Mouse (Mus musculus): Measurements from ENCODE around the gene Rnf220.
A peak's percentile ranks its signal among the peaks of the same experiment; 100 is the strongest.
"Not testable (repeated sequence)": the region's sequence is repeated elsewhere in the genome, so short reads cannot be mapped to it uniquely, and the experiment has no call there.

Rnf220 gene

DNA sequence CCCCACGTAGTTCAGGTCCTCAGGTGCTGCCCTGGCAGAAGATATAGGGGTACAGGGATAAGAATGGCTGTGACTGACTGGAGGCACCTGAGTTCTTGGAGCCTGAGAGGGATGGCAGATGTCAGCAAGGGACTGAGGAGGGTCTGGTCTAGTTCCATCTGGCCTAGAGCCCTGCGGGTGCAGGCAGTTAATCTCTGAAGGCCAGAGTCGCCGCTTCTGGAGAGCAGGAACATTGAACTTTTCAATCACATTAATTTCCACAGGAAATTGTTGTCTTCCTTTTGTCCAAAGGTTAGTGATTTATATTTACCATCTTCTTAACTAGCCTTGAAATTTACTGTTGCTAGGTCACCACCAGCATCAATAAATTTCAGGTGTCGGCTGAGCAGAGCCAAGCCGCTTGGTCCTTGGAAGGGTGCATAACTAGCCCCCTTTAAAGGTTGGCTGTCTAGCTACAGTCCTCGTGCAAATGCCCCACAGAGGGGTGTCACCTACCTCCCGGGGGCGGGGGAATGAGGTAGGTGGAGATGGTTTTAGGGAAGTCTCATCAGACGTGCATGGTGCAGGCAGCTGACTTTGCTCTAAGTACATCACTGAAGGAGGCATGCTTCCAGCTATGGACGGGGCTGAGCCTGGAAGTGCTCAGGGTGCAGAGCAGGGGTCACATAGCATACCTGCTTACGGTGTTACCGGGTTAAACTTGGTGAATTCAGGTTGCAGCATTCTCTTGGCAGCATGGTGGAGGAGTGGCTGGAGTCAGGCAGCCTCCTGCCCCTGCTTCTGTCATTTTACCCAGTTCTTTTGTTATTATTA lies 234.5 kb downstream of the Rnf220 start:
- DNase-seq, result no peak

DNA sequence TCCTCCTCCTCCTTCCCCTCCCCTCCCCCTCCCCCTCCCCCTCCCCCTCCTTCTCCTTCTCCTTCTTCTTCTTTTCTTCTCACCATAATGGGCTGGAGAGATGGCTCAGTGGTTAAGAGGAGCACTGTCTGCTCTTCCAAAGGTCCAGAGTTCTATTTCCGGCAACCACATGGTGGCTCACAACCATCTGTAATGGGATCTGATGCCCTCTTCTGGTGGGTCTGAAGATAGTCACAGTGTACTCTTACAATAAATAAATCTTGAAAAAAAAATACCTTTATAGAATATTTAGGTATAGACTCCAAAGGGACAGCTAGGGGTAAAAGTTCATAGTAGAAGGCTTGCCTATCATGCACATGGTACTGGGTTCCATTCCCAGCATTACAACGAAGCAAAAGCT lies 235.6 kb downstream of the Rnf220 start:
- no peak for DNase-seq

DNA sequence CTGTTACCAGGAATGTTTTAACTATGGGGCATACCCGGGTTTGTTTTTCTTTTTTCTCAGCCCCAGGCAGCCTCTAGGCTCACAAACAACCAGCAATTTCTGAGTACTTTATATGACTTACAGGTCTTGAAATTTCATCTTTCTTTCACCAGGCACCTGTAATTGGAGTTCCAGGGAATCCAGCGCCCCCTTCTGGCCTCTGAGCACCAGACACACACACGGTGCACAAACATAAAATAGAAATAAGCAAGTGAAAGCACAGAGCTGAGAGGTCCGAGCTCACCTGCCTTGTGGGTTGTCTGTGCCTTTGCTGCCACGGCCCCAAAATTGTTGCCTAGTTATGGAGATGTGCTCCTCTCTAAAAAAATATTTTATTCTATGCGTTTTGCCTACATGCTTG lies 236.9 kb downstream of the Rnf220 start:
- not testable (repeated sequence) for DNase-seq

DNA sequence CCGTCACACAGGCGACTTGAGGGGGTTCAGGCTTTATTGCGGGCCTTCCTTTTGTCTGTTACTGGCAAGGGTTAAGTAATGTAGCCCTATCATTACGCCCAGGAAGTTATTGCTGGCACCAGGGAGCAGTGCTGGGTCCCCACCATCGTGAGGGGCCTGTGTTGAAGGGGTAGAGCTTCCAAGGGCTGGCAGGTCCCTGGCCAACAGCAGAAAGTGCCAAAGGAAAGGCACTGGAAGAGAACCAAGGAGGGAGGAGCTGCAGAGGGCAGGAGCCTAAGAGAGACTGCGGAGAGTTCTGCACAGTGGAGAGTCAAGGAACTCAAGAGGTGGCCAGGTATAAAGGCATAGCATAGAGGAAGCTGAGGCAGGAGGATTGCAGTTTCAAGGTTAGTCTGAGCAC lies 242.2 kb downstream of the Rnf220 start:
- DNase-seq, result no peak

DNA sequence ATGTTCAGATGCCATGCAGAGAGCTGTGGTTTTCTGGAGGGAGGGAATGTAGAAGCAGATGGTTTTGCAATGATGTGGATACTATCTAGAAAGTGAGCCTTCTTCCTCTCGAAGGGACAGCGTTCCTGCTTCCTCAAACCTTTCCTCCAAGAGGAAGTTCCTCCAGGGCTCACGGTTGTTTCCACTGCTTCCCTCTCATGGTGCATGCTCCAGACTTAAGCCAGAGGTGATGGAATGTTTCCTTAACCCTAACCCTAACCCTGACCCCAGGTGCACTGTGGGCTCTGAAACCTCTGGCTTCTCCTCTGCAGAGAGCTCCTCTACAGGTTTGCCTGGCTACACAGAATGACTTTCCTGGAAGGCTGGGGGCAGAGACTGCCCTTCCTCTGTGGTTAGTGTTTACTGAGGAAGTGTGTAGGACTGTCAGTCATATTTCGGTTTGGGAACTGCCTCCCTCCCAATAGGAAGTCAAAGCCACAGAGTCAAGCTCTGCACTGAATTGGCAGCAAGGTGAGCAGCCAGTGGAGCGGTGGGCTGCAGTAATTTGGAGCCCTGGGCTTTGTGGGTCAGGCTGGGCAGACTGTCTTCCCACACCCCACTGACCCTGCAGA lies 242.7 kb downstream of the Rnf220 start:
- no peak for DNase-seq

DNA sequence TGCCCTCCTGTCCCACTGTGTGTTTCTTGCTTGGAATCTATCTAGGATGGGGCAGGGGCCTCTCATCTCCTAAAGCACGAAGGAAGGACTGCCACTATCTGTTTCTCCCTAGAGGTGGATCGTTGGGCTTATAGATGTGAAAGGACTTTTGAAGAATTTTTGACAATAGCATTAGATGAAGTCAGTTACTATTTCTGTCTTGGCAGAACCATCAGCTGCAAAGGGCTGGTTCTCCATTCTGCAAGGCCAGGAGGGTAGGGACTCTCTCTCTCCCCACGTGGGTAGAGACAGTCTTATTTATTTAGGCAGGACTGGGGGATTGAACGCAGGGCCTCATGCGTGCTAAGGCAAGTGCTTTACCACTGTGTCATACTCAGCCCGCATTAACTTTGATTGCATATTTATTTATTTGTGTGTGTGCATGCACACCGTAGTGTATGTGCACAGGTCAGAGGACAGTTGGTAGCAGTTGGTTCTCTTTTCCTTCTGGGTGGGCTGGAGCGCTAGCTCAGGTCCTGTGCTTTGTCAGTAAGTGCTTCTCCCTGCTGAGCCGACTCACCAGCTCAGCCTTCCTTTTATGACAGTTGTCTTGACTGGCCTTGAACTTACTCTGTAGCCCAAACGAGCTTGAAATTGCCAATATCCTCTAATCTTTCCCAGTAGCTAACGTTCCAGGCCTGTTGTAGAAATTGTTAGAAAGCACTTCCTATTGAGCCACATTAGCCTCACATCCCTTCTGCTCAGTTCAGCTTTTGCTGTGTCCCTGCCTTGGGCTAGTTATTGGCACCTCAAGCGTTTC lies 243.4 kb downstream of the Rnf220 start:
- no peak for DNase-seq

DNA sequence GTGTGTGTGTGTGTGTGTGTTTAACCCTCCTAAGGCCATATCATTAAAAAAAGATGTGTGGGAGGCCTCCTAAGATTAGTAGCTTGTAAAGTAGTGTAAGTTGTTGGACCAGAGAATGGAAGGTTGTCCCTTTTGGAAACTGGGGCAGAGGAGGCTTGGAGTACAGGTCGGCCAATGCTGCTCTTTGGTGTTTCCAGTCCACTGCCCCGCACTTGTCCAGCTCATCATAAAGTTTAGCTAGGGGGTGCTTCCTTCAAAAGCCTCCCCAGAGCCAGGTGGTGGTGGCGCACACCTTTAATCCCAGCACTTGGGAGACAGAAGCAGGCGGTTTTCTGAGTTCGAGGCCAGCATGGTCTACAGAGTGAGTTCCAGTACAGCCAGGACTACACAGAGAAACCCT lies 244.1 kb downstream of the Rnf220 start:
- DNase-seq, result no peak

DNA sequence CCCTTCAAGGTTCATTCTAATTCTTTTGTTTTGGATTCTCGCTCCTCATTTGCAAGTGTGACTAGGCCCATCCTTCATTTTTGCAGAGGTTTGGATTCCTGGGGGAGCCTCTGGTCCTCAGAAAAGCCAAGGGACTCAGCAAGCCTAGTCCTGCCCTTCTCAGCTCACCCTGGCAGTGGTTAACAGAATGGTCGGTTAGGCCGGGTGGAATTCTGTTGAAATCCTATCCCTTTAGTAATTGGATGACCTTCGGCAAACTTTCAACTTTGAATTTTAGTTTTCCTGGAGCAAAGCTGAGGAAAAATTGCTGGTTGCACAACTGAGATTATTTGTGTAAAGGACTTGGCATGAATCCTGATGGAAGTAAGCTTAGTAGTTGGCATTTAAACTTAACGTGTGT lies 244.5 kb downstream of the Rnf220 start:
- peak; percentile 44 to 47 for DNase-seq

DNA sequence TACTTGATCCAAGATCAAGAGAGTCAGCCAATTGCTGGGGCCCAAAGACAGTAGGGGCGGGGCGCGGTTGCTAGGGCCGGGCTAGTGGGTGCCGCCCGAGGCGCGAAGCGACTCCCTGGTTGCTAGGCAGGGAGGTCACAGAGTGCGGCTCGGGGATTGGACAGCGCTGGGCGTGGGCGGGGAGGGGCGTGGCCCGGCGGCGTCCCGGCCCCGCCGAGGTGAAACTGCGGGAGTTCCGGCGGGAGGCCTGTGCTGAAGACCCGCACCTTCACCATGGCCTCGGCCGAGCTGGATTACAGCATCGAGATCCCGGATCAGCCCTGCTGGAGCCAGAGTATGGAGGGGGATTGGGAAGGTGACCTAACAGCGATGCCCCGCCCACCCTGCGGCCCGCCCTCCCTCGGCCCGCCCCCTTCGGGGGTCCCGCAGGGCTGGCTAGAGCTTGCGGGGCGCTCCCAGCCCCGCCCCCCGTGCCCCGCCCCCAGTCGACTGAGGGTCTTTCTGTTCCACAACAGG lies 245.0 kb downstream of the Rnf220 start, which contains the start of the genes Tmem53 and Armh1:
Tmem53 (plus strand) TSS at position 151 of the 516 bp plus-strand sequence.
Armh1 (minus strand) TSS at position 325 of the 516 bp plus-strand sequence.
- peak; percentile 94 to 95 for DNase-seq

DNA sequence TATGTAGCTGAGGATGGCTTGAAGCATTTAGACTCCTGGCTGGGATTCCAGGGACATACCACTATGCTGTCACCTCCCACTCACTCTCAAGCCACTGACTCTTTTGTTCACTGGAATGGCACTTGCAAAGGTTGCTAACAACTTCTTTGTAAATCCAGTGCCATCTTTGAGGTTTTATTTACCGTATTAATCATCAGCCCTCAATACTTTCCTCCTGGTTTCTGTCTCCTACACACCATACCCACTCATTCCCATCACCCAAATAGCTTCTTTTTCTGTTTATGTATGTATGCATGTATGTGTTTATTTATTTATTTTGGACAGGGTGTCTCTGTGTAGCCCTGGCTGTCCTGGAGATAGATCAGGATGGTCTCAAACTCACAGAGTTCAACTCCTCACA lies 245.9 kb downstream of the Rnf220 start:
- no peak for DNase-seq

DNA sequence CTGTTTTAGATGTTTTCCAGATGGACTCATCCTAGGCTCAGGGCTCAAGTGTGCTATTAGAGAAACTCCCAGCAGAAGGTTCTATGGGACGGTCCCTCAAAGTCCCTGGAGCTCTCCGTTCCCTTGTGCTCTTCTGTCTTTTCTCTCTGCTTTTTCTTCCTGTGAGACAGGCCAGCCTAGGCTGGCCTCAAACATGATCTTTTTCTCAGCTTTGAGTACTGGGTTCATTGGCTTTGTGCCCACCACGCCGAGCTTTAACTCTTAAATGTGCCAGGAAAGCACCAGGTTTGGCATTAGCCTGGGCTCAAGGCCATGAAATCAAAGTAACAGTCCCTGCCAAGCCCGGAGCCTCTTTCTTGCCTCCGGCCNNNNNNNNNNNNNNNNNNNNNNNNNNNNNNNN lies 256.0 kb downstream of the Rnf220 start:
- DNase-seq, result no peak

DNA sequence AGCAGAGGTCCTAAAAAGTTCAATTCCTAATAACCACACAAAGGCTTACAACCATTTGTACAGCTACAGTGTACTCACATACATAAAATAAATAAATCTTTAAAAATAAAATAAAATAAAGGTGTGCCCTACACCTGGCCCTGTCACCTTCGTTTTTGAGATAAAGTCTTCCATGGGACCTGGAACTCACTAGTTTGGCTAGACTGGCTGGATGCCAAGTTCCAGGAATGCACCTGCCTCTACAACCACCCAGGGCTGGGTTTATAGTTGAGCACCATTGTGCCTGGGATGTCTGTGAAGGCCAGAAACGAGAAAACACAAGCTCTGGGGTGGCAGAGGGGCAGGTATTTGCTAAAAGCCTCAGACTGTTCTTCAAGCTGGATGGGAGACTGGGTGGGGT lies 257.7 kb downstream of the Rnf220 start:
- DNase-seq, result no peak

DNA sequence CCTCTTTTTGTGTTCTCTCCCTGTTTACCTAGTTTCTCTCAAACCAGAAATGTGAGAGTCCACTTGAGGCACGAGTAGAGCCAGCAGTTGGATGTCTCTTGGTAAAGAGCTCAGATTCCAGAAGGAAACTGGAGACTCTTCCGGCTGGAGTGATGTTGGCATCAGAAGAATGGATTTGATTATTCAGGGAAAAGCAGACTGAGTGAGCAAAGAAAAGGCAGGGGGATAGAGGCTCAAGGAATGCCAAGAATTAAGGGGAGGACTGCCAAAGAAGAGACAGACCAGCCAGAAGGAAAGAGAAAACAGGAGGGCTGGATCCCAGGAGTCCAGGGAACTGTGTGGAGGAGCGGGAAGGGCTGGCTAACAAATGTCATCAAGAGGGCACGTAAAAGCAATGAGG lies 261.0 kb downstream of the Rnf220 start:
- no peak for DNase-seq

DNA sequence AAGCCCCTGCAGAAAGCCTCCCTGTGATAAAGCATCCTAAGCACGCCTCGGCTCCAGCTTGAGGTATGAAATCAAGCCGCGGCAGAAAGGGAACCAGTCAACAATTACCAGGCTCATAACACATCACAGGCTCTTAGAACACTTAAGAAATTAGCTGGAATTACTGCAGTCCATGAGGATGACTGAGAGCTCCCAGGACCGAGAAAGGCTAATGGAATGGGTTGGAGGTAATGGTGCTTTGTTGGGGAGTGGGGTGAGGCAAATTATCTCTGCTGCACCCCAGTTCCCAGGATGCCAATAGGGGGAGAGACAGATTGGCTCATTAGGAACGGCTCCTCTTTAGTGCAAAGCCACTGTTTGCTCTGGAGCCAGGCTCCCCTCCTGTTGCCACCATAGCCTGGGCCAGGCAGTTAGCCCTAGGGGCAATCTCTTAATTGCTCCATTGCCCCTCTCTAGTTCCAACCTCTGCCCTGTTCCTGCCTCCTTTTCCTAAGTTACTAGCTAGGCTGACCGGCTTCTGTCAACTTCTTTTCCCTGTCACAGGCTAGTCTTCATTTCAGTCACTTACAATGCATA lies 262.6 kb downstream of the Rnf220 start:
- DNase-seq, result no peak

DNA sequence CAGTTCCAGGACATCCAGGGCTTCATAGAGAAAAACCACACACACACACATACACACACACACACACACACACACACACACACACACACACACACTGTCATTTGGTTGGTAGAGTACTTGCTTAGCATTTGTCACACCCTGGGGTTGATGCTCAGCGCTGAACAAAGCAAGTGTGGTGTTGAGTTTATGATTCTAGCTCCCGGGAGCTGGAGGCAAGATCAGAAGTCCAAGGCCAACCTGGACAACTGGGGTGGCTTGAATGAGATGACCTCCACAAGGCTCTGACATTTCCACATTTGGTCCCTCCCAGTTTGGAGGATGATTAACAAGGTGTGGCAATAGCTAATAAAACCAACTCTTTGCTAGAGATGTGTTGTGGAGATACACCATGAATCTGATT lies 265.6 kb downstream of the Rnf220 start:
- no peak for DNase-seq

DNA sequence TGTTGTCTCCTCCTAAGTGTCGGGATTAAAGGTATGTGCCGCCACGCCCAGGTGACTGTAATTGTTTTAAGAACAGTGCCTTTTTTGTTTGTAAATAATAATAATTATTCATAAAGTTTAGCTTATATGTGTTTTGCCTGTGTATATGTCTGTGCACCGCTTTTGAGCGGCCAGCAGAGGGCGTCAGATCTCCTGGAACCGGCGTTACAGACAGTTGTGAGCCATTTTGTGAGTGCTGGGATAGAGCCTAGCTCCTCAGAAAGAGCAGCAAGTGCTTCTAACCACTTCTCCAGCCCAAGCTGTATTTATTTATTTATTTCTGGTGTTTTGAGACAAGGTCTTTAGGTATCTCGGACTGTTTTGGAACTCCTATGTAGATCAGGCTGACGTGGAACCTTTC lies 266.5 kb downstream of the Rnf220 start:
- no peak for DNase-seq

DNA sequence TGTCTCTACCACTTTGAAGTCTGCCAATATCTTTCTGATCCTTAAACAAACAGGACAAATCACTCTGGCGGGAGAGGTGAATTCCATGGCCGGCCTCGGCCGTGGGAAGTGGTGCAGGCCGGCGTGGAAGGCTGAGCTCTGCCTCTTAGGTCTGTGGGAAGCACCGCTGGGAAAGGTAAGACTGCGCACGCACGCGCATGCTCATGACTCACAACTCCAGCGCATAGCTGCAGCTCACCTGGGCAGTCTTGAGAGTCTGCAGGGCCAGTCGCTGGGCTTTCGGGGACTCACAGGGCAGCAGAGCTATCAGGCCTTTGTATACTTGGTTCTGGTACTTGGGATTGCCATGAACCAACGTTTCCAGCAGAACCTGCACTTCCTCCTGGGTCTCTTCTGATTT lies 267.3 kb downstream of the Rnf220 start:
- DNase-seq, result peak in 1 of 2 experiments; percentile 38

DNA sequence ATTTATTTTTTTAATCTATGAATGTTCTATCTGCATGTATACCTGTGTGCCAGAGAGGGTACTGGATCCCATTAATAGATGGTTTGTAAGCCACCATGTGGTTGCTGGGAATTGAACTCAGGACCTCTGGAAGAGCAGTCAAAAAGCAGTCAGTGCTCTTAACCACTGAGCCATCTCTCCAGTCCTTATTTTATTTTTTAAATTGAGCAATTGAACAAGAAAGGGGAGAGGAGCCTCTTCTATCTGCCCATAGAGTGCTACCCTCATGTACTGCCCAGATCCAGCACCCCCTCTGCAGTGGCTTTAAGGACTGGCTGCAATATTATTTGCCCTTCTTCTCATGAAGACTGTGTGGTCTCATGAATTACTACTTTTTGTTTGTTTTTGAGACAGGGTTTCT lies 271.6 kb downstream of the Rnf220 start:
- no peak for DNase-seq

DNA sequence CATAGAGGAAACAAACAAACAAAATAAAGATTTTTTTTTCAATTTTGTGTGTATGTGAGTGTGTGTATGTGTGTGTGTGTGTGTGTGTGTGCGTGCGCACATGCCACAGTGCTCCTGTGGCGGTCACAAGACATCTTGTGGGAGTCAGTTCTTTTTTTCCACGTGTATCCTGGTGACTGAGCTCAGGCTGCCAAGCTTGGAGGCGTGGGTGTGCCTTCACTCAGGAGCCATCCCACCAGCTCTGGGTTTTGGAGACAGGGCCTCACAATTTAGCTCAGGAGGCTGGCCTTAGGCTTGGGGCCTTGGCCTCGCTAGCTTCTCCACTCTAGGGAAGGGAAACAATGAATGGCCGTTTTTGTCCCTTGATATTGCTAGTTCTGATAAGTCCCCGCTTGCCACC lies 272.7 kb downstream of the Rnf220 start:
- no peak for DNase-seq

DNA sequence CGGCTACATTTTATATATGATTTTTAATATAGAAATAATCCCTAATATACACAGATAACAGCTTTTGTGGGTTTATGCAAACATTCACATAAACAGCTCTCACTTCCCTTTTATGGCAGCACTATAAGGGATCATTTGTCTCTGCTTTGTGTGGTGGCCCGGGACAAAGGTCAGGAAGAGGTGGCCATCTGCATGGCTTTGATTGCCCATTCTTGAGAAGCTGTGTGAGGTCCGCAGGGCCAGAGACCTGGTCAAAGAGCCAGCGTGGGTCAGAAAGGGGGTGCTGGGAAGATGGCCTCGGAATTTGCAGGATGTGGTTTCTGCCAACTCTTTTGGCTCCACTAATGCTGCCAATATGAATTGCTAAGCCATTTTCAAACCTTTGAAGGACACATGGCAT lies 273.9 kb downstream of the Rnf220 start:
- no peak for DNase-seq

DNA sequence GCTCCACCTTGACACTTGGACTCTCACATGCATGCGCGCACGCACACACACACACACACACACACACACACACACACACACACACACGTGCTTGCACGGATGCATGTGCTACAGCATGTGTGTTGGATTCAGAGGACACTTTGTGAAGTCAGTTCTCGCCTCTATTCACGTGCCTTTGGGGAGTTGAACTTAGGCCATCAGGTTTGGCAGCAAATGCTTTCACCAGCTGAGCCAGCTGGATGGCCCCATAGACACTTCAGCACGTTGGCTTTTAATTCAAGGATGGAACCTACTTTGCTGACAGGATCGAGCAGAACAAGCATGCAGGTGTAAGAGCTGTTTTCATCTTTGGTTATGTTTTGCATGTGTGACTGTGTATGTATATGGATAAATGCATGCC lies 275.0 kb downstream of the Rnf220 start:
- DNase-seq, result no peak
